27 mouse cellular contexts compared by ENCODE assay signal in genomic region chr8:95672811-95673210, GRCm38 (mm10). TPM values are rescaled to one million over a fixed set of nuclear protein-coding genes. Genes with fewer than 3 reads are reported as not detected.
DNase-seq lines count a peak whose midpoint lies in the region; ATAC-seq and TF ChIP-seq lines count a peak whose summit lies in the region.
"Had no signal": no experiment of that assay in that cellular context is flagged by ENCODE, and none has a peak within 500 bp of the region (broad histone marks: within the 10 kb centered on the region; RNA-seq: fewer than 3 reads in every experiment).

No protein-coding gene starts in this region.

- 66% methylated on average over 5 of the region's 5 CpGs for WGBS in olfactory bulb, adult 2 months
- 75% methylated on average over 5 of the region's 5 CpGs for WGBS in hindbrain, embryonic 12.5 days

- dilution Hi-C loops in CH12.LX (cut with MboI; ENCODE audit: extremely low pct_ligation_motif_present, extremely low pct_unique_long_range_greater_than_20kb, low sequenced_read_pairs) = no loop called here

- H3K4me1 ChIP-seq in CH12.LX (ENCODE audit: control insufficient read depth in 1 of 2, insufficient read depth in 2 of 2) = peaks cover 20 to 42% of the 10 kb centered on the region in 2 experiments
- peaks cover 39% of the 10 kb centered on the region for H3K4me1 ChIP-seq in olfactory bulb, adult 2 months (ENCODE audit: control insufficient read depth, insufficient read depth, low read length)
- peaks cover 5% of the 10 kb centered on the region for H3K4me1 ChIP-seq in hindbrain, embryonic 12.5 days

- H3K27ac ChIP-seq in CH12.LX (ENCODE audit: insufficient read depth, low read depth) = no peak overlapping the region
- 0 out of 2 replicates have a peak overlapping the region, but pooled peaks have one; percentile 8 for H3K27ac ChIP-seq in olfactory bulb, adult 2 months (ENCODE audit: insufficient read depth, low read depth, low read length)
- no peak overlapping the region for H3K27ac ChIP-seq in hindbrain, embryonic 12.5 days
- H3K27ac ChIP-seq: forebrain, embryonic 10.5 days; heart, embryonic 15.5 days; hindbrain, embryonic 14.5 days; intestine, embryonic 15.5 days; limb, embryonic 13.5 days; liver, embryonic 13.5 days; lung, embryonic 15.5 days; neural tube, embryonic 15.5 days; stomach, postnatal 0 days had no signal

- TF ChIP-seq CTCF in C2C12 (IDR thresholded peaks at IDR 0.05; ENCODE audit: control insufficient read depth, insufficient read depth, insufficient read length) (no peak), CH12.LX (conservative IDR thresholded peaks at IDR 0.05 in 1 of 2, IDR thresholded peaks at IDR 0.05 in 1 of 2; ENCODE audit: low read depth in 2 of 2, low read length in 2 of 2) (no peak)
- TF ChIP-seq CTCF in olfactory bulb, adult 2 months (IDR thresholded peaks at IDR 0.05; ENCODE audit: insufficient read depth, low read depth, low read length) = no peak

- in situ Hi-C loops in CH12.LX (cut with MboI; ENCODE audit: low pct_ligation_motif_present, low pct_unique_long_range_greater_than_20kb, low sequenced_read_pairs) = no loop called here

- TF ChIP-seq POLR2A in CH12.LX (IDR thresholded peaks at IDR 0.05; ENCODE audit: low read depth, low read length) = no peak
- no peak for TF ChIP-seq POLR2A in olfactory bulb, adult 2 months (IDR thresholded peaks at IDR 0.05; ENCODE audit: insufficient read depth, low read depth, low read length)

- peak; percentile 92 for TF ChIP-seq EP300 in CH12.LX (IDR thresholded peaks at IDR 0.05; ENCODE audit: low read length)

- no peak for TF ChIP-seq RAD21 in CH12.LX (IDR thresholded peaks at IDR 0.05; ENCODE audit: low read depth, low read length)

- H3K36me3 ChIP-seq in C2C12 (ENCODE audit: control insufficient read depth, insufficient read depth) (no peaks in the 10 kb centered on the region), CH12.LX (replicated peaks in 1 of 2; ENCODE audit: control insufficient read depth in 1 of 2, insufficient read depth in 1 of 2, low read length in 1 of 2) (no peaks in the 10 kb centered on the region)
- H3K36me3 ChIP-seq in hindbrain, embryonic 12.5 days = no peaks in the 10 kb centered on the region
- H3K36me3 ChIP-seq: forebrain, embryonic 10.5 days; heart, embryonic 15.5 days; intestine, embryonic 15.5 days; limb, embryonic 13.5 days; liver, embryonic 13.5 days; lung, embryonic 15.5 days; neural tube, embryonic 15.5 days had no signal

- H3K27me3 ChIP-seq in C2C12 (ENCODE audit: control insufficient read depth, insufficient read depth, insufficient read length) (no peaks in the 10 kb centered on the region), CH12.LX (replicated peaks) (peaks cover 16% of the 10 kb centered on the region)
- peaks cover 40% of the 10 kb centered on the region for H3K27me3 ChIP-seq in hindbrain, embryonic 12.5 days

- no peaks in the 10 kb centered on the region for H3K79me3 ChIP-seq in C2C12 (ENCODE audit: low read depth)

- no peak overlapping the region for H3K4me2 ChIP-seq in CH12.LX (ENCODE audit: insufficient read depth, low read depth, poor library complexity, severe bottlenecking)
- no peak overlapping the region for H3K4me2 ChIP-seq in hindbrain, embryonic 12.5 days (replicated peaks)
- H3K4me2 ChIP-seq: heart, embryonic 15.5 days; hindbrain, embryonic 14.5 days; intestine, embryonic 15.5 days; limb, embryonic 13.5 days; liver, embryonic 13.5 days; lung, embryonic 15.5 days; neural tube, embryonic 15.5 days had no signal

- peak; percentile 83 for DNase-seq in CH12.LX (ENCODE audit: extremely low read depth)
- DNase-seq in adrenal gland, postnatal 14 days = peak; percentile 64
- no peak for DNase-seq in frontal cortex, adult 2 months (ENCODE audit: extremely low spot score in 1 of 2, low spot score in 1 of 2)
- DNase-seq in kidney, postnatal 25 days = no peak
- DNase-seq: cerebellum, adult 11-12 months; cerebellum, postnatal 14 days; gastrocnemius, postnatal 36 days; heart, postnatal 36 days; kidney, adult 8-10 months; kidney, postnatal 10 days; liver, embryonic 13.5 days; lung, postnatal 4 days; right cerebral cortex, postnatal 14 days; thymus, adult 2 months; thymus, postnatal 4 days had no signal

- no peak overlapping the region for H3K9ac ChIP-seq in CH12.LX (ENCODE audit: insufficient read depth, low read depth)
- no peak overlapping the region for H3K9ac ChIP-seq in hindbrain, embryonic 12.5 days
- H3K9ac ChIP-seq: heart, embryonic 15.5 days; hindbrain, embryonic 14.5 days; intestine, embryonic 15.5 days; limb, embryonic 13.5 days; liver, embryonic 13.5 days; lung, embryonic 15.5 days; neural tube, embryonic 15.5 days had no signal

- no peaks in the 10 kb centered on the region for H3K79me2 ChIP-seq in C2C12 (ENCODE audit: control insufficient read depth, insufficient read depth)
- no peaks in the 10 kb centered on the region for H3K79me2 ChIP-seq in CH12.LX (replicated peaks; ENCODE audit: control insufficient read depth, extremely low read depth, insufficient read depth, poor library complexity, severe bottlenecking)

- no peak for ATAC-seq in hindbrain, embryonic 12.5 days (ENCODE audit: low FRiP score)
- ATAC-seq: forebrain, embryonic 16.5 days; intestine, embryonic 15.5 days had no signal

- H3K9me3 ChIP-seq in CH12.LX (replicated peaks; ENCODE audit: low read length) = no peaks in the 10 kb centered on the region
- no peaks in the 10 kb centered on the region for H3K9me3 ChIP-seq in hindbrain, embryonic 12.5 days (replicated peaks)
- H3K9me3 ChIP-seq: forebrain, embryonic 10.5 days; heart, embryonic 15.5 days; intestine, embryonic 15.5 days; limb, embryonic 13.5 days; liver, embryonic 13.5 days; lung, embryonic 15.5 days; neural tube, embryonic 15.5 days had no signal

- no peak overlapping the region for H3K4me3 ChIP-seq in C2C12 (ENCODE audit: insufficient read depth, poor library complexity, severe bottlenecking)
- H3K4me3 ChIP-seq in CH12.LX (replicated peaks in 1 of 3; ENCODE audit: low read depth in 2 of 3, low read length in 2 of 3, poor library complexity in 1 of 3) = no peak overlapping the region
- no peak overlapping the region for H3K4me3 ChIP-seq in olfactory bulb, adult 2 months (ENCODE audit: insufficient read depth, low read depth, low read length)
- H3K4me3 ChIP-seq in hindbrain, embryonic 12.5 days = no peak overlapping the region
- H3K4me3 ChIP-seq: forebrain, embryonic 10.5 days; heart, embryonic 15.5 days; intestine, embryonic 15.5 days; limb, embryonic 13.5 days; liver, embryonic 13.5 days; lung, embryonic 15.5 days; neural tube, embryonic 15.5 days had no signal

- no peak overlapping the region for H3ac ChIP-seq in C2C12 (ENCODE audit: control insufficient read depth, insufficient read length, low read depth)

TF ChIP-seq in C2C12, 6 proteins besides CTCF, POLR2A, EP300 and RAD21:
- TF ChIP-seq MYOD1 (IDR thresholded peaks at IDR 0.05; ENCODE audit: control insufficient read depth, insufficient read length, low read depth) = peak; percentile 86
- TF ChIP-seq FOSL1 (IDR thresholded peaks at IDR 0.05; ENCODE audit: insufficient read depth, low read length, poor library complexity, severe bottlenecking) = peak; percentile 29
- TF ChIP-seq MYOG (IDR thresholded peaks at IDR 0.05; ENCODE audit: control insufficient read depth, extremely low read depth, insufficient read length) = no peak
- peak; percentile 64 for TF ChIP-seq USF1 (IDR thresholded peaks at IDR 0.05; ENCODE audit: low read depth)
- peak; percentile 29 for TF ChIP-seq MAX (IDR thresholded peaks at IDR 0.05)

TF ChIP-seq in CH12.LX, 34 proteins besides CTCF, POLR2A, EP300 and RAD21 (continues in another document):
- TF ChIP-seq MAZ (IDR thresholded peaks at IDR 0.05; ENCODE audit: low read depth, low read length) (peak; percentile 79; the same call in 1 of the 2 replicates), RCOR1 (conservative IDR thresholded peaks at IDR 0.05; ENCODE audit: low read depth, low read length) (no peak), CHD2 (IDR thresholded peaks at IDR 0.05; ENCODE audit: low read length) (no peak), MEF2A (IDR thresholded peaks at IDR 0.05; ENCODE audit: borderline replicate concordance, low read depth, low read length) (peak; percentile 74), IRF4 (IDR thresholded peaks at IDR 0.05; ENCODE audit: low read depth, low read length) (0 out of 2 replicates have a peak, but pooled peaks have one; percentile 46), E2F4 (IDR thresholded peaks at IDR 0.05; ENCODE audit: insufficient replicate concordance, low read depth, low read length) (no peak), ZMIZ1 (IDR thresholded peaks at IDR 0.05; ENCODE audit: low read depth, low read length) (no peak), ETS1 (conservative IDR thresholded peaks at IDR 0.05; ENCODE audit: low read depth, low read length) (peak; percentile 93), ELF1 (IDR thresholded peaks at IDR 0.05; ENCODE audit: low read depth, low read length) (no peak)

RNA-seq across cellular contexts. Expression of gene Ndrg4, which starts 4.0 kb away (rescaled TPM):
- polyA plus RNA-seq in C2C12 (2012; fragmentation: generic; extraction: Trizol) = 43.3 TPM
- total RNA-seq in CH12.LX (2012; rRNA removed) = 1.7 and 2.1 TPM in 2 replicates
- total RNA-seq in CH12.LX (2014; rRNA removed) = 1.6 TPM in 2 replicates
- polyA plus RNA-seq in CH12.LX (2012; ENCODE audit: insufficient read length, low read depth) = 2.1 TPM in 2 replicates
- 19.8 and 36.4 TPM in 2 replicates for total RNA-seq in adrenal gland, postnatal 14 days (2021)
- 472 and 1,489 TPM in 2 replicates for polyA plus RNA-seq in olfactory bulb, adult 2 months (2012; ENCODE audit: insufficient read depth, insufficient read length, low replicate concordance, missing spikeins)
- 2,429 and 2,489 TPM in 2 replicates for polyA plus RNA-seq in frontal cortex, adult 2 months (2012; rRNA removed)
- 97.1 and 99.0 TPM in 2 replicates for polyA plus RNA-seq in hindbrain, embryonic 12.5 days (2016; fragmentation: Nextera tagmentation; extraction: Ambion mirVana)

RNA-seq across cellular contexts. Expression of gene Gins3, which starts 39.6 kb away (rescaled TPM):
- polyA plus RNA-seq in C2C12 (2012; fragmentation: generic; extraction: Trizol) = 8.3 TPM
- 10.4 and 13.9 TPM in 2 replicates for total RNA-seq in CH12.LX (2012; rRNA removed)
- 18.0 and 19.4 TPM in 2 replicates for total RNA-seq in CH12.LX (2014; rRNA removed)
- polyA plus RNA-seq in CH12.LX (2012; ENCODE audit: insufficient read length, low read depth) = 14.2 and 15.8 TPM in 2 replicates
- 2.9 and 4.1 TPM in 2 replicates for total RNA-seq in adrenal gland, postnatal 14 days (2021)
- not detected in 2 replicates for polyA plus RNA-seq in olfactory bulb, adult 2 months (2012; ENCODE audit: insufficient read depth, insufficient read length, low replicate concordance, missing spikeins)
- polyA plus RNA-seq in frontal cortex, adult 2 months (2012; rRNA removed) = 2.6 and 2.7 TPM in 2 replicates
- 16.6 and 17.9 TPM in 2 replicates for polyA plus RNA-seq in hindbrain, embryonic 12.5 days (2016; fragmentation: Nextera tagmentation; extraction: Ambion mirVana)

RNA-seq across cellular contexts. Expression of gene Setd6, which starts 42.9 kb away (rescaled TPM):
- polyA plus RNA-seq in C2C12 (2012; fragmentation: generic; extraction: Trizol) (12.6 TPM), CH12.LX (2012; ENCODE audit: insufficient read length, low read depth) (50.6 and 61.3 TPM in 2 replicates)
- total RNA-seq in CH12.LX (2012; rRNA removed) (29.6 and 31.0 TPM in 2 replicates), CH12.LX (2014; rRNA removed) (25.6 and 29.7 TPM in 2 replicates)
- total RNA-seq in adrenal gland, postnatal 14 days (2021) = 24.6 and 26.9 TPM in 2 replicates
- not detected in 2 replicates for polyA plus RNA-seq in olfactory bulb, adult 2 months (2012; ENCODE audit: insufficient read depth, insufficient read length, low replicate concordance, missing spikeins)
- polyA plus RNA-seq in frontal cortex, adult 2 months (2012; rRNA removed) = 27.7 and 35.3 TPM in 2 replicates
- polyA plus RNA-seq in hindbrain, embryonic 12.5 days (2016; fragmentation: Nextera tagmentation; extraction: Ambion mirVana) = 20.1 and 21.9 TPM in 2 replicates

Comparison
In these comparisons a context has a peak if more than half of its experiments do, and no peak if none do; other contexts are left out.
1. DNase-seq: peak in CH12.LX (single experiment) and adrenal gland, postnatal 14 days (single experiment); none in frontal cortex, adult 2 months (0 of 2) and kidney, postnatal 25 days (0 of 2).
2. RNA of gene Ndrg4, which starts 4.0 kb away (polyA plus RNA-seq): 2,429 to 2,489 TPM in frontal cortex, adult 2 months, 472 to 1,489 TPM in olfactory bulb, adult 2 months, 97.1 to 99.0 TPM in hindbrain, embryonic 12.5 days and 43.3 TPM in C2C12 (single experiment); 2.1 TPM in CH12.LX; every median in the first group is over 10 times any median in the second.
3. RNA of gene Setd6, which starts 42.9 kb away (polyA plus RNA-seq): 50.6 to 61.3 TPM in CH12.LX, 27.7 to 35.3 TPM in frontal cortex, adult 2 months, 20.1 to 21.9 TPM in hindbrain, embryonic 12.5 days and 12.6 TPM in C2C12 (single experiment); not detected in olfactory bulb, adult 2 months; every median in the first group is over 10 times any median in the second.